Mouse (Mus musculus) layer of hippocampus, postnatal 25 days (tissue): ENCODE measurements around the gene Rab19. TPM values are rescaled to one million over a fixed set of nuclear protein-coding genes. Genes with fewer than 3 reads are reported as not detected.
"Not testable (repeated sequence)": the region's sequence is repeated elsewhere in the genome, so short reads cannot be mapped to it uniquely, and the experiment has no call there.

ENCODE experiments used
- DNase-seq, 2 experiments: peaks; one replicate each; pipeline ENCODE4 v3.0.0; 2022; ENCODE audit warnings: mixed read lengths in 2 of 2, low spot score in 1 of 2; ENCODE audit errors: extremely low spot score in 1 of 2
- total RNA-seq, 2 experiments: library from RNA; stranded (reverse); gene quantifications; 2 replicates each; pipeline ENCODE4 v1.2.3; 2021

Gene Rab19
- not detected for total RNA-seq

DNA sequence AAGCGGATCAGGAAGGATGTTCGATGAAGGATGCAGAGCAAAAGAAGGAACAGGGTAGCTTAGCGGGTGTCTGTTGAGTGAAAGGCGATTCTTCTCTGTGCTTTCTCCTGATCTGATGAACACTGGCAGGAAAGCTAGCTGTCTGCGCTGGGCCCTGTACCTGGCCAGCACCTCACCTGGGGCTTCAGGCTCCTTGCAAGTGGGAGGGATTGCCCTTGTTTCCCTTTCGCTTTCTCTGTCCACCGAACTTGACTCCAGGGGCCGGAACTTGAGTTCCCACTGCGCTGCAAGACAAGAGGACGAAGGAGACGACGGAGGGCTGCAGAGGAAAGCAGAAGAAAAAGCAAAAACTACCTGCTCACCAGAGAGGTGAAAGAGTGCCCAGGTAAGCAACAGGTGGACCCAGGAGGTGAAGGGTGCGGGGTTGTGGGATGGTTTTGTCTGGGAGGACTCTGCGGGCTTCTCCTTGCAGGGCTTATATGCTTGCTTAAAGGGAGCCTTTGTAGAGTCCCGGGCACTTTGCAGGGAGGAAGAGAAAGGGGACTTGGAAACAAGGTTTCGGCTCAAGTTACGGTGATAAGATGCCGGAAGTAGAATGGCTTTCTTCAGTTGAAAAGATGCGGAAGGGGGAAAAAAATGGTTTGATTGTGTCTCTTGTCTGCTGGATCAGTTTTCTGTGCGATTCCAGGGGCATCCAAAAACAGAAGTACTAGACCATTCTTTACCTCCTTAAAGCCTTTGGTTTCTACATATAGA is at the start of gene Rab19:
TSS of gene Rab19 (plus strand) at position 51 of the 756 bp plus-strand sequence.
- no peak for DNase-seq

DNA sequence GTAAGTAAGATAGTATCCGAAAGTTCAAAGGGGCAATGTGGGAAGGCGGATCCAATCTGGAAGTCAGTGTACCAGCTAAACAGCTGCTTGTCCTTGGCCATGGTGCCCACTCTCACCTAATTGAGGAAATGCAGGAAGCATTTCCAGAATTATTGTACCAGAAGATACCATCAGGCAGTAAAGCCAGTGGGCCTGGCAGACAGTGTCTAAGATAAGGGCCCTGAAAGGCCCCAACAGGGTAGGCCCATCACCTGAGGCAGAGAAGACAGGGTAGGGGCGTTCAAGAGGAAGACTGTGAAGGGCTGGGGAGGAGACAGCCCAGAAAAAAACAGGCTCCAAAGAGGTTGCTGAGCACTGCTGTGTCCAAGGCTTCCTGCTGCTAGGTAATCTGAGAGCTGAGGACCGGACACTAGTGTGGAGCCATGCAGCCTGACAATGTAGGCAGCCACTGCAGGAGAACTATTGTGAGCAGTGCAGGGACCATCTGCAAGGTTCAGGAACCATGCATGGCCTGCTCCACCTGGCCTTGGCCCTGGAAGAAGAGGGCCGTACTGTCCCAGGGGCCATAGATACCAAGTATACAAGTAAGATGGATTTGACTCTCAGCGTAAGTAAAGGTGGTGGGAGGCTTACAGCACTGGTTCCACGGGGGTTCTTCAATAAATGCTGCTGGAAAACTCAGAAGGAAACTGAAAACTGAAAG is 48.8 kb upstream of the Rab19 start:
- no peak for DNase-seq

DNA sequence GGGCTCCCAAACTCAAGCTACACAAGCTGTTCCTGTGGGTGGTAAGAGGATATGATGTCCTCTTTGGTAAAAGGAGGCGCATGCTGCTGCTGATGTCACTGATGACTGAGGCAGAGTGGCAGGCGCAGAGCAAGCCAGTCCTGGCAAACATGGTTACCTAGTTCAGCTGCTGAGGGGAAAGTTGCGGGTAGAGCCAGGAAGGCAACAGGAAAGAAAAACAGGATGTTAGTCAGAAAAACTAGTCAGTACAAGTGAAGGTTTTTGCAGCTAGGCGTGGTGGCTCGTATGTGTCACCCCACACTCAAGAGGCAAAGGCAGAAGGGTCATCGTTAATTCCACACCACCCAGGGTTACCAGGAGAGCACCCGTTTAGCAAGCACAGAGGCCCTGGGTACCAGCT is 46.8 kb upstream of the Rab19 start:
- no peak for DNase-seq

DNA sequence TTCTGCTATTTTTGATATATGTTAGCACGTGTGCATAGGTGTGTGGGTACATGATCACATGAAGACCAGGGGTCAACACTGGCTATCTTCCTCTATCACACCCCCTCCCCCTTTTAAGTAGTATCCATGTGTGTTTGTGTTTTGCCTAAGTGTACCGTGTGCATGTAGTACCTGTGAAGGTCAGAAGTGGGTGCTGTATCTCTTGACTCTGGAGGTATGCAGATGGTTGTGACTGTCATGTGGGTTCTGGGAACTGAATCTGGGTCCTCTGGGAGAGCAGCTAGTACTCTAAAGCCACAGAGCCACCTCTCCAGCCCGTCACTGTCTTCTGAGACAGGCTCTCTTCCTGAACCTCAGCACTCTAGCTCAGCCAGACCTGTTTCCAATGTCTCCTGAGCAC is 46.1 kb upstream of the Rab19 start:
- no peak for DNase-seq

DNA sequence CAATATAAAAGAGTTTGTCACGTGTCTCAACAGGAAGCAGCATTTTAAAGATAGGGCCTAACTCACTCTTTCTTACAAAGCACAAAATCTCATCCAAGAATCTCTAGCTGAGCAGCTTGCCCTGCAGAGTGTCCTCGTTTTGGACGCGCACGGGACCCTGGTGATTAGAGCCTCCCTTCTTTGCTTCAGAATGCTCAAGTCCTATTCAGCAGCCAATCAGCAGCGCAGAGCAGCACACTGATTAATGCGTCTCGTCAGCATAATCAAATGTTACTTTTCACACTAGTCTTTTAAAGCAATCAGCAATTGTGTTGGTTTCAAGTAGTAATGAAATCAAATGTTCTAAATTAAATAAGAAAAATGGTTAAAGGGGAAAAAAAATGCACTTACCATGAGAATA is 42.6 kb upstream of the Rab19 start:
- DNase-seq = no peak

DNA sequence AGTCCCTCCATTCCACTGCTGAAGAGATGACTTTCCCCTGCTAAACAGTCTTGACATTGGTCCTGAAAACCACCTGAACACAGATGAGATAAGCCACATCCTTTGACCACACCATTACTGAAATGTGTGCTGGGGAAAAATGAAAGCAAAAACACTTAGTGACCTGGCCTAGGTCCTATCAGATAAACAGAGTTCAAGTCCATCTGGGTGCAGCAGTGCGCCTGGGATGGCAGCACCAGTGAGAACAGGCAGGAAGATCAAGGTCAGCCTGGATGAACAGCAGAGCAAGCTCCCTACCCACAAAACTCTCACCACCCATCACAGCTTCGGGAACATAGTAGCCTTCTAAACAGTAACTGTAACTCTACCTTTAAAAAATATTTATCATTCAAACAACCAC is 39.2 kb upstream of the Rab19 start:
- no peak for DNase-seq

DNA sequence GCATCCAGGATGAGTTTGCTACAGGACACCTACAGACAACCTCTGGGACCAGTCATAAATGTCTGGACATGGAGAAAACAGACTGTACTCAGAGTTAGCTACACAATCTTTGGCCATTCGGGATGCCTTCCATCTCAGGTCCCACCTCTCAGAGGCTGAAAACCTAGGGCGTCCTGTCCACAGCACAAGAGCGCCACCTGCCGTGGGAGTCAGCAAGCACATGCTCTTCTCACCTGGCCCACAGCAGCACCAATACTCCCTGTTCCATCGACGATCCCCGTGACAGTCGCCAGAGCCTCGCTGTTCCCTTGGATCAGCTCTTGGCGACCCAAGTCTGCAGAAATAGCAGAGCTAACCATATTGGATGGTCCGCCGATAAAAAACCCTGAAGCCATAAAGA is 37.0 kb upstream of the Rab19 start:
- peak; percentile 80 to 93 for DNase-seq

DNA sequence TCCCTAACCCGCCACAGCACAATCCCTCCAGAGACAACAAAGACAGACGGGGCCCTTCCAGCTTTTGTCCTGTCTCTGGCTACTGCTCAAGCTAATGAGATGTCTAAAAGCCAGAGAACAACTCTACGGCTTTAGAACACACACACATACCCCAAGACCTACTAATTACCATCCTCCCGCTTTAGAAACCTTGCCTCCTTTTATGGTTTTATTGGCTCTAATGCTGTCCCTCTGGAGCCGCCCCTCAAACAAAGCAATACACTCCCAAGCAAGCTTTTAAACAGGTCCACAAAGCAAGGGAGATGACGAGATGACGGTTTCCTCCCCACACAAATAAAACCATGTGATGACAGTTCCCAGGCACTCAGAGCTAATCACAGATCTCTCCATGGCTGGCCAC is 35.5 kb upstream of the Rab19 start:
- no peak for DNase-seq

DNA sequence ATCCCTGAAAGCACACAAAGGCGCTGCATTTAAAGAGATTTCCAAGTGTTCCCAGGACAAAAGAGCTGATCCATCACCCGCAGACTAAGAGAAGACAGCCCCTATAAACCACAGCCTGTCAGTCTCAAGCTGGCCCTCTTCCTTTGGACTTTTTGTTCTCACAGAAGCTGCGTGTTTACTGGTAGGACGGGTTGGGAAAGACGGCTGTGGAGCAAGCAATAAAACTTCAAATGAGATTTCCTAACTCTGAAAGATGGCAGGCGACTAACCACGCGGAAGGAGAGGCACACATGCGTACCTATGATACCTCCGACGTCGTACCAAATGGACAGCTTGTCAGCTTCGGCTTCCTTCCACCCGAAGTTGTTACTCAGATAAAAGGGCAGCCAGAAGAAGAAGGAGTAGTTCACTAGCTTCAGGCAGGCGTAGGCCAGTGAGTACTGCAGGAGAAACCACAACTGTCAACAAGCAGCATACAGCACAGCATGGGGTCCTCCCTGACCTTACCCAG is 33.9 kb upstream of the Rab19 start:
- DNase-seq = no peak

DNA sequence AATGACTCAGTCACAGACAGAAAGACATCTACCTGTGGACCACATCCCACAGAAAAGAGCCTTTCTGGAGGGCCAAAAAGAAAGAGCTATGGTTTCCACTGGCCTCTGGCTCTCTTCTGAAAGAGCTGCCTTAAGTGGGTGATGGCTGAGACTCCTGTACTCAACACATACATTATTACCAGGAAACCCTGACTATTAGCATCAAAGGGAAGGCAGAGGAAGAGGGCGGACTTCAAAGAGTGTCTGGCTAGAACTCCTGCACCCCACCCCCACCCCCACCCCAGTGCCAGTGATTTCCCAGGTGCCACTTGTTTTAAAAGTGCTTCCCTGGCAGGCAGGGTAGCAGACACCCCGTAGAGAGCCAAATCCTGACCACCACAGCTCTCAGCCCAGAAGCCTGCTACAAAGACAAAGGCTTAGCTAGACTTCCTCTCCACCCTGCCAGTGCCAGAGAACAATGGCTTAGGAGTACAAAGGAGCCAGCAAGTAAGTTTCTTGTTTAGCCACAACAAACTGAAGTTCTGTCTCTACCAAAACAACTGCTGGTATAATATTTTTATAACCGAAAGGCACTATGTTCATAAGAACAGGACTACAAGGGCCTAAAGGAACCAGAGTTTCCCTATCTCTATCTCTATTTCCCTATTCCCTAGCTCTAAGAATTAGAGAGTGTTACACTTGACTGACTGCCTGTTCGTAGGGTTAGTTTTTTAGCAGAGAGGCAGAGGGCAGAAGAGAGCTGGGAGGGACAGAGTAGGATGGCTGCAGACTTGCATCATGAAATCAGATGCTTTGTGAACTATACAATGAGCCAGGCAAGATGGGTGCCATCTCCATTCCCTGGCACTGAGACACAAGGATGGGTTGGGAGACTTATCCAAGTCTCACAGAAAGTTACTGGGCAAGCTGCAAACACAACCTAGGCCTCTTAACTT is 32.8 kb upstream of the Rab19 start:
- no peak for DNase-seq

DNA sequence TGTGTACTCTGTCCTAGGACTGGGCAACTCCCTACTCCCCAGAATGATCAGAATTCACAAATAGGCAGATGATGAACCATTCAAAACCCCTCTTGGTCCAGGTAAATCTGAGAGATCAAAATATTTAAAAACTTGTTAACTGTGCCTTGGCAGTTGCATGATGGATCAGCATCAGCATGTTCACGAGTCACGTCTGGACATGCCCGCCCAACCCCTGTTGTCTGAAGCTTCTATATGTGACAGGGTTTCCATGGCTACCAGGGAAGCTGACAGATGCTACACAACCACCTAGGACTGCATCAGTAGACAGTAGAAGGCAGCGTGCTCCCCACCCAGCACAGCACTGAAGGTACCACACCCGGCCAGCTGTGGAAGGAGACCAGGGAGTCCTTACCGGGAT is 32.0 kb upstream of the Rab19 start:
- no peak for DNase-seq

DNA sequence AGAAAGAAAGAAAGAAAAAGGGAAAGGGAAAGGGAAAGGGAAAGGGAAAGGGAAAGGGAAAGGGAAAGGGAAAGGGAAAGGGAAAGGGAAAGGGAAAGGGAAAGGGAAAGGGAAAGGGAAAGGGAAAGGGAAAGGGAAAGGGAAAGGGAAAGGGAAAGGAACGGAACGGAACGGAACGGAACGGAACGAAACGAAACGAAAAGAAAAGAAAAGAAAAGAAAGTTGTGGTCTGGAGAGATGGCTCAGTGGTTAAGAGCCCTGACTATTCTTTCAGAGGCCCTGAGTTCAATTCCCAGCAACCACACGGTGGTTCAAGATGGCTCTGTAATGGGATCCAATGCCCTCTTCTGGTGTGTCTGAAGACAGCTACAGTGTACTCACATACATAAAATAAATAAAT is 21.8 kb upstream of the Rab19 start:
- not testable (repeated sequence) for DNase-seq

DNA sequence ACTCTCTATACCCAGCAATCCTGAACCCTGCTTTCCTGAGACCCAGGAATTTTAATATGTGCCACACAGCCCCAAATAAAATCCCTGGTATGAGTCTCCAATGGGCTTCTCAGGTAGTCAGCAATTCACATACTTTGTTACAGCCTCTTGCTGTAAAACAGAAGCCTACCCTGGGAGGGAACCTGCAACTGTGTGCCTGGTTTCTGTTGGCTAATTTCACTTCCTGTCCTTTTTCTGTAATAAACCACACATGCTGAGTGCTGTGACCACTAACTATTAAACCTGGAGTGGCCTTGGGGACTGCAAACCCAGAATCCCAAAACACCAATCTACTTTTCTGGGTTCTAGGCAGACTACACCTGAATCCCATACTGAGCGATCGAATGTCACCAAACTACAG is 18.3 kb upstream of the Rab19 start:
- DNase-seq = no peak

DNA sequence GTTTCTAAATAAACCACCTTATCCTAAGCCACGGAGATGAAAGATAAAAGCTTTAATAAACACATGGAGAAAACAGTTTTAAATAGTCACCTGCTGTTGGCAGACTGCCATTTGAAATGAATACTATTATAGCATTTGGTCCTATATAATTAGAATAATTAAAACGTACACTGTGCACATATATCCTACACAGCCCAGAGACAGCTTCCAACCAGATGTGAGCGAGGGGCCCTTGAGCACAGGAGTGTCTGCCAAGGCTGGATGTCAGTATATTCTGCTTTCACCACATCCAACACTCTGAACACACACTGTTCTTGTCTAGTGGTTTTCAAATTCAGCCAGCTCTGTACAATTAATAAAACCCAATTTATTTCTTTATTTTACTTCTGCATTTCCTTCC is 11.3 kb upstream of the Rab19 start:
- no peak for DNase-seq

DNA sequence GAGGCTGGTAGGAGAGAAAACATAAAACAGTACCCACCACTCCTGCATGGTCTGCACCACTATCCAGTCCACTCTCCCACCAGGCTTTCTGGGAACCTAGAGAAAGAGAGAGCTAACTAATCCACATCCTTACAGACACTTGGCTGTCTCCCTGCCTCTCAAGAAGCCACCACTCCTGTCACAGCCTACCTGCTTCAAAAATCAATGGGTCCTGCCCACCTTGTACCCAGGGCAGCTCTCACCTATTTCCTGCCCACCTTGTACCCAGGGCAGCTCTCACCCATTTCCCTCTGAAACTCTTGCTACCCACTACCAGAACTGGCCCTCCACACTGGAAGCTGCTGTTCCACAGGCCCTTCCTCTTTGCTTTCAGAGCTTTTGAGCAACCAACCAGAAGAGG is 8.9 kb upstream of the Rab19 start:
- no peak for DNase-seq

DNA sequence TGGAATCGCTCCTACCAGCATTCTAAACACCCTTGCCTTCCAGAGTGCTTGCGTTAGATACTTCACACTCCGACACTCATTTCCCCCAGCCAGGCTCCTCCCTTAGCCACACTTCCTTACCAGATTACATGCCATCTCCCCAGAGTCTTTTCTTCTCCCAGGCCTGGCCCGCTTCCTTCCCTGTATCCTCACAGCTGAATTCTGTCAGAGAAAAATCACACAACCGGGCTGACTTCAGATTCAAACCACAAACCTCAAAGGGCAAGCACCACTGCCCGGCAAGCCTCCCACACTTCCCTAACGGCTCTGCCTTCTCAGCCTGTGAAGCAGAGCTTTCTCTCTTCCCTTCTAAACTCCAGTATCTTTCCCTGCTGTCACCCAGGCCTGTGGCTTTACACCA is 8.2 kb upstream of the Rab19 start:
- no peak for DNase-seq

DNA sequence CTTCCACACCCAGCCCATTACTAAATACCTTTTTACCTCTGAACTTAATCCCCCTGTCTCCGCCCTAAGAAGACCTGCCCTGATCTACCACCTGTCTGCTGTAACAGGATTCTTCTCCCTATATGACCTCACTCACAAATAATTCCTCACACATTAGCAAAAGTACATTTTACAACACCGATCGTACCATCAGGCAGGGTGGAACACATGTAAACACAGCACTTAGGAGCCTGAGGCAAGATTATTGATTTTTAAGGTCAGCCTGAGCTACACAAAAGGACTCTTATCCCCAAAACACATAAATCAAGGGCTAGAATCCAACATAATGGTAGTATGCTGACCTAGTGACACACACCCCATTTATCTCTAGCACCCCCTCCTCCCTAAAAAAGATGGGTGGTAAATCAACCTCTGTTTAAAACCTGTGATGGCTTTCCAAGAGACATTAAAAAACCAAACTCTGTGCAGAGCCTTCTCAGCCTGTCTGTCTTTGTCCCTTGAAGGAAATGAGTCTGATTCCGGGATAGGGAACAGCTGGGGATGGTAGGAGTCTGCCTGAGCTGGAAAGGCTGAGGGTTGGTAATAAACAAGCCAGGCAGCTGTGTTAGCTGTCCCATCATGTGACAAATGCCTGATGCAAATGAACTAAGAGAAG is 7.5 kb upstream of the Rab19 start:
- no peak for DNase-seq

DNA sequence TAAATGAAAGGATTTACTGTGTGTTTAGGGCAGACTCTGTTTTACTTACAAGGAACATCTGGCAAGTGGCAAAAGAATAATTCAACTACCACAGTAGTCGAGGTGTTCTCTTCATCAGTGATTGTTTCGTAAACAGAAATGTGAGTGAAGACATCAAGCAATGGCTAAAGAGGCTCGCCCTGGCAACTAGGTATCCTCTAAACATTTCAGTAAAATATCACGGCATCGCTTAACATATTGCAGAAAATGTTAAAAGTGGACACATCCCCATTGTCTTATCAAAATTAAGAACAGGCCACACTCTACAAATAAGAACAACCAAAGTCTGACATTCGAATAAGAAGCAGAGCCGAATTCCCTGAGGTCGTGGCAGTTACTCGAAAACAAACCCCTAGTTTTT is 4.2 kb upstream of the Rab19 start:
- DNase-seq = no peak

DNA sequence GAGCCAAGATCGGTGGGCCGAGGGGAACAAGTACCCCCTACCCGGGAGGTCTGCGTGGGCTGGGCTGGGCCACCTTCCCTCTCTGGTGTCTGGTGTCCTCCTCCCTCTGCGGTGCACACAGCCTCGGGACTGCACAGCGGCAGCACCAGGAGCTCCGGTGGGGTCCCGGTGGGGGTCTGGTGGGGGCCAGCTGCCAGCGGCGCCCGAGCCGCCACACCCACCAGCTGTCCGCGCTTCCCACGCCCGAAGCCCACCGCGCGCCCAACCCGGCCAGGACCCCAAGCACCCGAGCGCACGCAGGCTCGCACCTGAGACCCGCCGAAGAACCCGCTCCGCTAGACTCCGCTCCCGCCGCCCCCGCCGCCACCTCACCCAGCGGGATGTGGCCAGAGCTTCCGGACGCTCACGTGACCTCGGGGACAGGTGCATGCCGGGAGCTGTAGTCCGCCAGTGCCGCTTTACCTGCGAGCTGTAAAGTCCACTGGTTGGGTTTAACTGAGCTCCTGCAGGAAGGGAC is 3.6 kb upstream of the Rab19 start, which contains the start of gene Slc37a3:
TSS of gene Slc37a3 (minus strand) at position 365 of the 517 bp plus-strand sequence.
- DNase-seq = peak; percentile 69 to 79
